ENCODE assay signal across 8 mouse cellular contexts in the genomic region with DNA sequence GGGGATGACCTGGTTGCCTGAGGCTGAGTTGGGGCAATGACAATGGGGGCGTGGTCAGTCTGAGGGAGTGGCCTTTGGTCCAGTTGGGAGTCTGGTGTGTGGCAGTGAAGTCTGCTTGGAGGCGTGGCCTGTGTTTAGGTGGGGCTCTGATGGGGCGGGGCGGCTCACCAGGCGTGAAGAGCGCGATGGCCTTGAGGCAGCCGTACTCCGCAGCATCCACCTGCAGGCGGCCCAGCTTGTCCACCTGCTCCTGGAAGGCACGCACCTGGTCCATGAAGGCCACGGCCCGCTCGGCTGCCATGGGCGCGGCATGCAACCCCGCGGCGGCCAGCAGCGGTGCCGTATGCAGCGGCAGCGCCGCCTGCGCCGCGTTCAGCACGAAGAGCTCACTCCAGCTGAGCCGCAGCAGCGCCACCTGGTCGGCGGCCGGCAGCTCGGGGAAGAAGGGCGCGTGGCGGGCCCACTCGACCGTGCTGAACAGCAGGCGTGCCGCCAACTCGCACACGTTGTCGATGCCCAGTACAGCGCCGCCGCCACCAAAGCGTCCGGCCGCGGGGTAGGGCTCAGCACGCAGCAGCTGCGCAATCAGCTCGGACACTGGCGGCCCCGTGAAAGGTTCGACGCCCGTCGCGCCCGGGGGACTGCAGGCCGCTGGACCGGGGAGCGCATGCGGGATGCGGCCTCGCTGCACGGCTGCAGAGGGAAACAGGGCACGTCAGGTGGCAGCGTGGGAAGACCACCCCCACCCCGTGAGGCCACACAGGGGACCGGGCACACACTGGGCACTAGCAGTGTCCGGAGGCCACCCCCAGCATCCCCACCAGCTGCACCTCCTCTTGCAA. TPM values are rescaled to one million over a fixed set of nuclear protein-coding genes. Genes with fewer than 3 reads are reported as not detected.
DNase-seq lines count a peak whose midpoint lies in the region; ATAC-seq and TF ChIP-seq lines count a peak whose summit lies in the region.

No protein-coding gene starts in this region.

- H3K79me2 ChIP-seq in myocyte (ENCODE audit: control insufficient read depth, insufficient read depth): peaks cover 15% of the 10 kb centered on the region

- H3K9ac ChIP-seq in liver, embryonic 13.5 days: peak overlapping the region; percentile 42; the same call in 1 of the 2 replicates
- H3K9ac ChIP-seq in stomach, embryonic 16.5 days (ENCODE audit: low read length): peak overlapping the region; percentile 53; the same call in 1 of the 2 replicates

- H3K36me3 ChIP-seq in liver, embryonic 13.5 days: peaks cover 31% of the 10 kb centered on the region
- peaks cover 13% of the 10 kb centered on the region for H3K36me3 ChIP-seq in myocyte (ENCODE audit: control insufficient read depth, insufficient read depth)
- H3K36me3 ChIP-seq in stomach, embryonic 16.5 days (ENCODE audit: control insufficient read depth, insufficient read depth, low read length): peaks cover 5% of the 10 kb centered on the region; the same call in 1 of the 2 replicates

- no peak overlapping the region for H3ac ChIP-seq in myocyte (ENCODE audit: control insufficient read depth, insufficient read length)

- H3K4me3 ChIP-seq in gastrocnemius, adult 2 months: peak overlapping the region; percentile 52
- H3K4me3 ChIP-seq in liver, embryonic 13.5 days (replicated peaks): peak overlapping the region; percentile 44
- no peak overlapping the region for H3K4me3 ChIP-seq in myocyte
- peak overlapping the region; percentile 9 for H3K4me3 ChIP-seq in stomach, embryonic 16.5 days (replicated peaks; ENCODE audit: low read length)

- peaks cover 50% of the 10 kb centered on the region for H3K27me3 ChIP-seq in liver, embryonic 13.5 days
- no peaks in the 10 kb centered on the region for H3K27me3 ChIP-seq in myocyte (ENCODE audit: control insufficient read depth, insufficient read depth, insufficient read length)
- H3K27me3 ChIP-seq in stomach, embryonic 16.5 days (ENCODE audit: control insufficient read depth, insufficient read depth, low read length): no peaks in the 10 kb centered on the region

- ATAC-seq in liver, embryonic 13.5 days (ENCODE audit: low read depth): peak; percentile 15
- peak; percentile 24; the same call in 1 of the 2 replicates for ATAC-seq in stomach, embryonic 16.5 days (ENCODE audit: insufficient read depth, low FRiP score)

- intact Hi-C loops in gastrocnemius, postnatal 36 days (cut with DNase I): no loop called here
- intact Hi-C loops in gastrocnemius, adult 2 months (cut with DNase I): loop anchor here (5.0 kb wide), 1 partner anchor 91 kb away; a partner anchor contains a TSS

- no peak for TF ChIP-seq POLR2A in myocyte (IDR thresholded peaks at IDR 0.05; ENCODE audit: insufficient read length, low read depth)

- peaks cover 74% of the 10 kb centered on the region for H3K4me1 ChIP-seq in liver, embryonic 13.5 days (replicated peaks)
- peaks cover 38% of the 10 kb centered on the region for H3K4me1 ChIP-seq in stomach, embryonic 16.5 days (ENCODE audit: control insufficient read depth, insufficient read depth, low read length)

- TF ChIP-seq CTCF in gastrocnemius, adult 2 months (IDR thresholded peaks at IDR 0.05): peak; percentile 15; the same call in 1 of the 2 replicates

- H3K4me2 ChIP-seq in liver, embryonic 13.5 days: peak overlapping the region; percentile 75
- H3K4me2 ChIP-seq in myocyte (ENCODE audit: low read depth): no peak overlapping the region
- peak overlapping the region; percentile 46 for H3K4me2 ChIP-seq in stomach, embryonic 16.5 days (ENCODE audit: low read depth, low read length)

- 13% methylated on average over 74 of the region's 74 CpGs for WGBS in liver, embryonic 13.5 days (ENCODE audit: insufficient replicate concordance)
- 12% methylated on average over 74 of the region's 74 CpGs for WGBS in stomach, embryonic 16.5 days

- H3K9me3 ChIP-seq in liver, embryonic 13.5 days (replicated peaks): no peaks in the 10 kb centered on the region
- H3K9me3 ChIP-seq in stomach, embryonic 16.5 days (replicated peaks; ENCODE audit: control insufficient read depth, low read length): no peaks in the 10 kb centered on the region

- H3K27ac ChIP-seq in gastrocnemius, adult 2 months: peak overlapping the region; percentile 54
- peak overlapping the region; percentile 51; the same call in 1 of the 2 replicates for H3K27ac ChIP-seq in liver, embryonic 13.5 days
- H3K27ac ChIP-seq in stomach, embryonic 16.5 days (ENCODE audit: low read length): peak overlapping the region; percentile 26; the same call in 1 of the 2 replicates

- DNase-seq in gastrocnemius, adult 18-20 months (ENCODE audit: low spot score): peak; percentile 60
- DNase-seq in gastrocnemius, postnatal 36 days: no peak
- DNase-seq in cerebellum, adult 9-11 months: peak; percentile 93
- peak; percentile 78 for DNase-seq in gastrocnemius, adult 2 months
- peak; percentile 90 for DNase-seq in kidney, adult 18-20 months
- DNase-seq in liver, embryonic 13.5 days: peak; percentile 73

TF ChIP-seq in myocyte, 11 proteins besides CTCF, POLR2A, EP300 and RAD21:
- TF ChIP-seq POLR2AphosphoS2 (IDR thresholded peaks at IDR 0.05; ENCODE audit: insufficient read length, low read depth): peak; percentile 41
- no peak for TF ChIP-seq TCF3 (IDR thresholded peaks at IDR 0.05; ENCODE audit: insufficient read length, low read depth)

RNA-seq across cellular contexts. Expression of a gene that starts 4.7 kb away (rescaled TPM):
- total RNA-seq in gastrocnemius, adult 18-20 months (2021): 1 to 10 TPM; 6.1 to 6.2 TPM
- total RNA-seq in gastrocnemius, postnatal 36 days (2021): 1 to 10 TPM; 5.1 to 7.5 TPM
- total RNA-seq in gastrocnemius, adult 2 months (2021): 1 to 10 TPM; 6.0 to 8.4 TPM
- polyA plus RNA-seq in liver, embryonic 13.5 days (2015; fragmentation: Nextera tagmentation; extraction: Ambion mirVana): 4.3 and 4.4 TPM in 2 replicates
- polyA plus RNA-seq in myocyte (2012; fragmentation: generic; extraction: Trizol): 15.2 TPM
- polyA plus RNA-seq in stomach, embryonic 16.5 days (2015; fragmentation: Nextera tagmentation; extraction: Ambion mirVana): 5.6 and 6.5 TPM in 2 replicates

RNA-seq across cellular contexts. Expression of a gene that starts 6.0 kb away (rescaled TPM):
- 10 to 100 TPM; 20.8 to 22.4 TPM for total RNA-seq in gastrocnemius, adult 18-20 months (2021)
- total RNA-seq in gastrocnemius, postnatal 36 days (2021): 10 to 100 TPM; 20.9 to 21.5 TPM
- 10 to 100 TPM; 19.6 to 21.9 TPM for total RNA-seq in gastrocnemius, adult 2 months (2021)
- 18.8 and 19.2 TPM in 2 replicates for polyA plus RNA-seq in liver, embryonic 13.5 days (2015; fragmentation: Nextera tagmentation; extraction: Ambion mirVana)
- 62.3 TPM for polyA plus RNA-seq in myocyte (2012; fragmentation: generic; extraction: Trizol)
- 17.3 and 24.1 TPM in 2 replicates for polyA plus RNA-seq in stomach, embryonic 16.5 days (2015; fragmentation: Nextera tagmentation; extraction: Ambion mirVana)

RNA-seq across cellular contexts. Expression of a gene that starts 9.2 kb away (rescaled TPM):
- total RNA-seq in gastrocnemius, adult 18-20 months (2021): 100 to 1,000 TPM; 100 to 109 TPM
- 10 to 100 TPM; 75.4 to 96.2 TPM for total RNA-seq in gastrocnemius, postnatal 36 days (2021)
- 100 to 1,000 TPM in 1 of 2 experiments, 10 to 100 TPM in 1; 79.7 to 104 TPM for total RNA-seq in gastrocnemius, adult 2 months (2021)
- 52.1 and 55.8 TPM in 2 replicates for polyA plus RNA-seq in liver, embryonic 13.5 days (2015; fragmentation: Nextera tagmentation; extraction: Ambion mirVana)
- polyA plus RNA-seq in myocyte (2012; fragmentation: generic; extraction: Trizol): 180 TPM
- polyA plus RNA-seq in stomach, embryonic 16.5 days (2015; fragmentation: Nextera tagmentation; extraction: Ambion mirVana): 90.2 and 91.5 TPM in 2 replicates

RNA-seq across cellular contexts. Expression of a gene that starts 19.8 kb away (rescaled TPM):
- 1 to 10 TPM; 4.7 to 6.9 TPM for total RNA-seq in gastrocnemius, adult 18-20 months (2021)
- 1 to 10 TPM; 6.4 to 8.1 TPM for total RNA-seq in gastrocnemius, postnatal 36 days (2021)
- 1 to 10 TPM; 6.4 to 9.3 TPM for total RNA-seq in gastrocnemius, adult 2 months (2021)
- polyA plus RNA-seq in liver, embryonic 13.5 days (2015; fragmentation: Nextera tagmentation; extraction: Ambion mirVana): 2.6 and 2.8 TPM in 2 replicates
- 0.02 TPM for polyA plus RNA-seq in myocyte (2012; fragmentation: generic; extraction: Trizol)
- polyA plus RNA-seq in stomach, embryonic 16.5 days (2015; fragmentation: Nextera tagmentation; extraction: Ambion mirVana): 12.7 and 12.8 TPM in 2 replicates

RNA-seq across cellular contexts. Expression of a gene that starts 20.9 kb away (rescaled TPM):
- 10 to 100 TPM; 63.4 to 71.9 TPM for total RNA-seq in gastrocnemius, adult 18-20 months (2021)
- 10 to 100 TPM; 60.1 to 68.3 TPM for total RNA-seq in gastrocnemius, postnatal 36 days (2021)
- 10 to 100 TPM; 60.8 to 69.6 TPM for total RNA-seq in gastrocnemius, adult 2 months (2021)
- polyA plus RNA-seq in liver, embryonic 13.5 days (2015; fragmentation: Nextera tagmentation; extraction: Ambion mirVana): 65.1 and 74.8 TPM in 2 replicates
- 108 TPM for polyA plus RNA-seq in myocyte (2012; fragmentation: generic; extraction: Trizol)
- polyA plus RNA-seq in stomach, embryonic 16.5 days (2015; fragmentation: Nextera tagmentation; extraction: Ambion mirVana): 72.2 and 77.4 TPM in 2 replicates

Comparison
In these comparisons a context has a peak if more than half of its experiments do, and no peak if none do; other contexts are left out.
1. DNase-seq: peak in gastrocnemius, adult 18-20 months (single experiment), cerebellum, adult 9-11 months (single experiment), gastrocnemius, adult 2 months (single experiment), kidney, adult 18-20 months (single experiment) and liver, embryonic 13.5 days (single experiment); none in gastrocnemius, postnatal 36 days (0 of 2).
2. Peak in every context shown above with its lines, with median percentiles within 50 percentile points of each other: H3K27ac ChIP-seq.